Comparison of ENCODE assay signal across 8 mouse cellular contexts in genomic region chr4:120855360-120856060, GRCm38 (mm10). TPM values are rescaled to one million over a fixed set of nuclear protein-coding genes. Genes with fewer than 3 reads are reported as not detected.
DNase-seq lines count a peak whose midpoint lies in the region; ATAC-seq and TF ChIP-seq lines count a peak whose summit lies in the region.

No protein-coding gene starts in this region.

- 0 out of 2 replicates have a peak, but pooled peaks cover 4% of the 10 kb centered on the region for H3K9me3 ChIP-seq in liver, embryonic 12.5 days (replicated peaks)
- H3K9me3 ChIP-seq in stomach, postnatal 0 days (ENCODE audit: control insufficient read depth, low read length) = no peaks in the 10 kb centered on the region

- no peaks in the 10 kb centered on the region for H3K36me3 ChIP-seq in liver, embryonic 12.5 days
- no peaks in the 10 kb centered on the region for H3K36me3 ChIP-seq in stomach, postnatal 0 days (ENCODE audit: control insufficient read depth, insufficient read depth, low read length)

- no peak overlapping the region for H3K27ac ChIP-seq in liver, embryonic 12.5 days
- H3K27ac ChIP-seq in stomach, postnatal 0 days (replicated peaks) = no peak overlapping the region

- peak overlapping the region; percentile 61; the same call in 1 of the 2 replicates for H3K9ac ChIP-seq in liver, embryonic 12.5 days
- H3K9ac ChIP-seq in stomach, postnatal 0 days (ENCODE audit: low read length) = no peak overlapping the region

- peaks cover 82% of the 10 kb centered on the region for H3K27me3 ChIP-seq in liver, embryonic 12.5 days (replicated peaks)
- H3K27me3 ChIP-seq in stomach, postnatal 0 days (ENCODE audit: control insufficient read depth, insufficient read depth, low read length) = no peaks in the 10 kb centered on the region

- peak overlapping the region; percentile 96 for H3K4me2 ChIP-seq in liver, embryonic 12.5 days
- H3K4me2 ChIP-seq in stomach, postnatal 0 days (replicated peaks; ENCODE audit: low read depth) = peak overlapping the region; percentile 88

- peak overlapping the region; percentile 66 for H3K4me3 ChIP-seq in liver, embryonic 12.5 days
- peak overlapping the region; percentile 58 for H3K4me3 ChIP-seq in stomach, postnatal 0 days (ENCODE audit: low read depth, low read length)

- peak; percentile 63 for DNase-seq in cerebellum, adult 9-11 months
- DNase-seq in cerebellum, postnatal 4 days (ENCODE audit: low spot score in 2 of 2) = no peak
- peak; percentile 19 for DNase-seq in retina, postnatal 1 day
- no peak for DNase-seq in retina, embryonic 14.5 days (ENCODE audit: low spot score)
- no peak for DNase-seq in stomach, postnatal 0 days (ENCODE audit: low spot score)
- no peak for DNase-seq in right cerebral cortex, postnatal 14 days
- no peak for DNase-seq in Muller cell, postnatal 12 days (ENCODE audit: inconsistent ontology term)

- no peak for ATAC-seq in liver, embryonic 12.5 days
- no peak for ATAC-seq in stomach, postnatal 0 days (ENCODE audit: low FRiP score, low TSS enrichment)

- no peak for TF ChIP-seq CTCF in stomach, postnatal 0 days (IDR thresholded peaks at IDR 0.05; ENCODE audit: low read depth)

- TF ChIP-seq EP300 in stomach, postnatal 0 days (optimal IDR thresholded peaks at IDR 0.05) = no peak

- H3K4me1 ChIP-seq in liver, embryonic 12.5 days = peaks cover 9% of the 10 kb centered on the region
- H3K4me1 ChIP-seq in stomach, postnatal 0 days (replicated peaks; ENCODE audit: control insufficient read depth, insufficient read depth) = no peaks in the 10 kb centered on the region

- WGBS in liver, embryonic 12.5 days (ENCODE audit: insufficient replicate concordance) = 28% methylated on average over 7 of the region's 7 CpGs
- WGBS in stomach, postnatal 0 days = 37% methylated on average over 7 of the region's 7 CpGs

RNA-seq across cellular contexts. Expression of gene Rims3, which starts 0.9 kb away (rescaled TPM):
- 0.23 and 0.30 TPM in 2 replicates for polyA plus RNA-seq in liver, embryonic 12.5 days (2016; fragmentation: Nextera tagmentation; extraction: Ambion mirVana)
- polyA plus RNA-seq in stomach, postnatal 0 days (2015; fragmentation: Nextera tagmentation; extraction: Ambion mirVana) = 0.70 and 0.92 TPM in 2 replicates

RNA-seq across cellular contexts. Expression of gene Nfyc, which starts 24.1 kb away (rescaled TPM):
- 64.2 and 66.4 TPM in 2 replicates for polyA plus RNA-seq in liver, embryonic 12.5 days (2016; fragmentation: Nextera tagmentation; extraction: Ambion mirVana)
- polyA plus RNA-seq in stomach, postnatal 0 days (2015; fragmentation: Nextera tagmentation; extraction: Ambion mirVana) = 44.8 and 47.6 TPM in 2 replicates

Comparison
In these comparisons a context has a peak if more than half of its experiments do, and no peak if none do; other contexts are left out.
1. DNase-seq: peak in cerebellum, adult 9-11 months (single experiment) and retina, postnatal 1 day (single experiment); none in cerebellum, postnatal 4 days (0 of 2), retina, embryonic 14.5 days (single experiment), stomach, postnatal 0 days (single experiment), right cerebral cortex, postnatal 14 days (single experiment) and Muller cell, postnatal 12 days (single experiment).